In the genomic region with DNA sequence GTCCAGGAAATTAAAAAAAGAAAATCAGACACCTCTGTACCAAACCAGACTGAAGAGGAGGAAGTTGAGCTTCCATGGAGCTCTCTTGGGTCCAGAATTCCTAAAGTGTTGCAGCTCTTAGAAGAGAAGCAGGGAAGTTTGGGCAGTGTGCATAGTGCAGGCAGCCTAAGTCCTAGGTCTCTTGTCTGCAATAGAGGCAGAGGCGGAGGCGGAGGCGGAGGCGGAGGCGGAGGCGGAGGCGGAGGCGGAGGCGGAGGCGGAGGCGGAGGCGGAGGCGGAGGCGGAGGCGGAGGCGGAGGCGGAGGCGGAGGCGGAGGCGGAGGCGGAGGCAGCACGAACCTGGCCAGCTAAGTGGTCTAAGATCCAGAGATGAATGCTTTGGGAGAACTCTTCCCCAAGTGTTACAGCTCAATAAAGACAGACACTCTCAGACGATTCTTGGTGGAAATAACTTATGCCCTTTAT, we compare ENCODE assay signal across 8 mouse cellular contexts. TPM values are rescaled to one million over a fixed set of nuclear protein-coding genes. Genes with fewer than 3 reads are reported as not detected.
A peak's percentile ranks its signal among the peaks of the same experiment; 100 is the strongest.
DNase-seq lines count a peak whose midpoint lies in the region; ATAC-seq and TF ChIP-seq lines count a peak whose summit lies in the region.

No protein-coding gene starts in this region.

- TF ChIP-seq CTCF in MEL (IDR thresholded peaks at IDR 0.05 in 2 of 3, conservative IDR thresholded peaks at IDR 0.05 in 1 of 3; ENCODE audit: control insufficient read depth in 1 of 3, insufficient read depth in 1 of 3, low read depth in 2 of 3, low read length in 3 of 3, poor library complexity in 1 of 3, severe bottlenecking in 1 of 3): no peak

- no peaks in the 10 kb centered on the region for H3K36me3 ChIP-seq in MEL (ENCODE audit: control insufficient read depth in 1 of 2, insufficient read depth in 2 of 2, low read length in 2 of 2)
- H3K36me3 ChIP-seq in forebrain, embryonic 12.5 days (replicated peaks): no peaks in the 10 kb centered on the region
- no peaks in the 10 kb centered on the region for H3K36me3 ChIP-seq in limb, embryonic 10.5 days

- ATAC-seq in forebrain, embryonic 12.5 days (ENCODE audit: low FRiP score): peak; percentile 64; the same call in 1 of the 2 replicates
- ATAC-seq in hematopoietic stem cell, adult 5-6 weeks (replicated peaks in 1 of 2; ENCODE audit: insufficient read depth in 1 of 2, low FRiP score in 2 of 2, low TSS enrichment in 1 of 2, low read depth in 1 of 2, poor library complexity in 2 of 2, severe bottlenecking in 2 of 2): peak; percentile 36; a peak in 2 of 4 replicates
- peak; percentile 79 for ATAC-seq in megakaryocyte-erythroid progenitor cell, adult 5-6 weeks (replicated peaks; ENCODE audit: low FRiP score, low TSS enrichment, poor library complexity, severe bottlenecking)

- H3K9ac ChIP-seq in MEL (ENCODE audit: control insufficient read depth, low read depth, low read length, poor library complexity, severe bottlenecking): no peak overlapping the region
- H3K9ac ChIP-seq in forebrain, embryonic 12.5 days: no peak overlapping the region

- no peak for TF ChIP-seq RAD21 in MEL (IDR thresholded peaks at IDR 0.05; ENCODE audit: low read depth, low read length)

- H3K79me2 ChIP-seq in MEL (ENCODE audit: control insufficient read depth, insufficient read depth, low read length, poor library complexity): no peaks in the 10 kb centered on the region

- H3K4me2 ChIP-seq in forebrain, embryonic 12.5 days: 0 out of 2 replicates have a peak overlapping the region, but pooled peaks have one; percentile 15

- no peaks in the 10 kb centered on the region; a peak in 1 of 4 replicates for H3K4me1 ChIP-seq in MEL (ENCODE audit: control insufficient read depth in 1 of 2, insufficient read depth in 2 of 2, low read length in 2 of 2)
- H3K4me1 ChIP-seq in forebrain, embryonic 12.5 days: 0 out of 2 replicates have a peak, but pooled peaks cover 5% of the 10 kb centered on the region
- peaks cover 18% of the 10 kb centered on the region for H3K4me1 ChIP-seq in limb, embryonic 10.5 days

- TF ChIP-seq POLR2A in MEL (IDR thresholded peaks at IDR 0.05; ENCODE audit: control insufficient read depth in 1 of 2, insufficient read depth in 1 of 2, low read depth in 1 of 2, low read length in 2 of 2, poor library complexity in 1 of 2): no peak

- H3K27ac ChIP-seq in MEL (ENCODE audit: control insufficient read depth, low read depth, low read length): no peak overlapping the region
- H3K27ac ChIP-seq in forebrain, embryonic 12.5 days: no peak overlapping the region
- H3K27ac ChIP-seq in limb, embryonic 10.5 days: peak overlapping the region; percentile 58; the same call in 1 of the 2 replicates

- peak; percentile 66 to 75 for DNase-seq in cerebellum, postnatal 10 days
- DNase-seq in cerebellum, adult 11-12 months: no peak
- peak; percentile 52 for DNase-seq in MEL (ENCODE audit: low read depth, low spot score)
- DNase-seq in limb, embryonic 10.5 days (ENCODE audit: low spot score): no peak
- DNase-seq in thymus, postnatal 25 days: peak; percentile 54

- 11% methylated on average over 8 of the region's 23 CpGs for WGBS in forebrain, embryonic 12.5 days
- 3% methylated on average over 16 of the region's 23 CpGs for WGBS in limb, embryonic 10.5 days

- H3K9me3 ChIP-seq in MEL (replicated peaks; ENCODE audit: insufficient read depth, low read length): no peaks in the 10 kb centered on the region
- no peaks in the 10 kb centered on the region for H3K9me3 ChIP-seq in forebrain, embryonic 12.5 days
- no peaks in the 10 kb centered on the region for H3K9me3 ChIP-seq in limb, embryonic 10.5 days (replicated peaks)

- 0 out of 4 replicates have a peak overlapping the region, but pooled peaks of 1 of the 2 experiments have one; percentile 19 for H3K4me3 ChIP-seq in MEL (ENCODE audit: control insufficient read depth in 1 of 2, insufficient read depth in 1 of 2, low read depth in 2 of 2, low read length in 2 of 2)
- H3K4me3 ChIP-seq in forebrain, embryonic 12.5 days (replicated peaks): no peak overlapping the region
- H3K4me3 ChIP-seq in limb, embryonic 10.5 days: no peak overlapping the region

- TF ChIP-seq EP300 in MEL (IDR thresholded peaks at IDR 0.05; ENCODE audit: low read depth in 1 of 2, low read length in 2 of 2): no peak

- no peaks in the 10 kb centered on the region; a peak in 1 of 4 replicates for H3K27me3 ChIP-seq in MEL (ENCODE audit: control insufficient read depth in 1 of 2, insufficient read depth in 2 of 2, low read length in 2 of 2)
- H3K27me3 ChIP-seq in forebrain, embryonic 12.5 days: 0 out of 2 replicates have a peak, but pooled peaks cover 4% of the 10 kb centered on the region
- H3K27me3 ChIP-seq in limb, embryonic 10.5 days (ENCODE audit: low read depth, poor library complexity, severe bottlenecking): no peaks in the 10 kb centered on the region

TF ChIP-seq in MEL, 35 proteins besides CTCF, POLR2A, EP300 and RAD21:
- peak; percentile 56; the same call in 1 of the 2 replicates for TF ChIP-seq ZNF384 (IDR thresholded peaks at IDR 0.05; ENCODE audit: low read depth, low read length)
- no peak for TF ChIP-seq MAZ (IDR thresholded peaks at IDR 0.05; ENCODE audit: low read depth, low read length)
- no peak for TF ChIP-seq NELFE (IDR thresholded peaks at IDR 0.05; ENCODE audit: low read depth, low read length)
- TF ChIP-seq MEF2A (IDR thresholded peaks at IDR 0.05; ENCODE audit: extremely low read depth, insufficient replicate concordance, low read depth, low read length, poor library complexity, severe bottlenecking): no peak
- no peak for TF ChIP-seq MYB (IDR thresholded peaks at IDR 0.05; ENCODE audit: low read depth, low read length)
TF ChIP-seq in MEL: peak in this region for 1.

RNA-seq across cellular contexts. Expression of a gene that starts 12.7 kb away (rescaled TPM):
- total RNA-seq in MEL (2012; rRNA removed): 0.04 TPM in 1 of 2 replicates, not detected in the other
- not detected for polyA plus RNA-seq in MEL (2012; ENCODE audit: insufficient read depth in 1 of 2, insufficient read length in 2 of 2, low read depth in 1 of 2, low replicate concordance in 2 of 2, missing spikeins in 1 of 2)
- polyA plus RNA-seq in forebrain, embryonic 12.5 days (2016; fragmentation: Nextera tagmentation; extraction: Ambion mirVana): 2.1 and 2.9 TPM in 2 replicates
- total RNA-seq in hematopoietic stem cell, adult 5-6 weeks (2017): 36.2 and 46.1 TPM in 2 replicates
- polyA plus RNA-seq in limb, embryonic 10.5 days (2016; fragmentation: Nextera tagmentation; extraction: Ambion mirVana): 0.89 and 1.8 TPM in 2 replicates
- total RNA-seq in megakaryocyte-erythroid progenitor cell, adult 5-6 weeks (2014; fragmentation: Nextera tagmentation): not detected in 2 replicates
- total RNA-seq in megakaryocyte-erythroid progenitor cell, adult 5-6 weeks (2017): 0.23 and 0.53 TPM in 2 replicates

RNA-seq across cellular contexts. Expression of a gene that starts 24.1 kb away (rescaled TPM):
- 11.1 and 14.4 TPM in 2 replicates for total RNA-seq in MEL (2012; rRNA removed)
- polyA plus RNA-seq in MEL (2012; ENCODE audit: insufficient read depth in 1 of 2, insufficient read length in 2 of 2, low read depth in 1 of 2, low replicate concordance in 2 of 2, missing spikeins in 1 of 2): 10 to 100 TPM in 1 of 2 experiments, not detected in 1; 17.1 TPM
- polyA plus RNA-seq in forebrain, embryonic 12.5 days (2016; fragmentation: Nextera tagmentation; extraction: Ambion mirVana): 52.9 and 54.7 TPM in 2 replicates
- total RNA-seq in hematopoietic stem cell, adult 5-6 weeks (2017): 49.6 and 54.0 TPM in 2 replicates
- 27.3 and 33.1 TPM in 2 replicates for polyA plus RNA-seq in limb, embryonic 10.5 days (2016; fragmentation: Nextera tagmentation; extraction: Ambion mirVana)
- 3.9 and 4.6 TPM in 2 replicates for total RNA-seq in megakaryocyte-erythroid progenitor cell, adult 5-6 weeks (2014; fragmentation: Nextera tagmentation)
- 4.7 and 8.2 TPM in 2 replicates for total RNA-seq in megakaryocyte-erythroid progenitor cell, adult 5-6 weeks (2017)

Comparison
In these comparisons a context has a peak if more than half of its experiments do, and no peak if none do; other contexts are left out.
1. DNase-seq: peak in cerebellum, postnatal 10 days (2 of 2), MEL (single experiment) and thymus, postnatal 25 days (single experiment); none in cerebellum, adult 11-12 months (single experiment) and limb, embryonic 10.5 days (single experiment).
2. RNA of a gene that starts 12.7 kb away (total RNA-seq): 36.2 to 46.1 TPM in hematopoietic stem cell, adult 5-6 weeks; 0.23 to 0.53 TPM in megakaryocyte-erythroid progenitor cell, adult 5-6 weeks and 0.04 TPM in MEL; every median in the first group is over 10 times any median in the second.
3. Peak in every context shown above with its lines, with median percentiles within 50 percentile points of each other: ATAC-seq.